Mouse (Mus musculus): Measurements from ENCODE around the gene Ifnar1.

GRCm38 (mm10) chr16:91546391-91546835 is 61.4 kb downstream of the Ifnar1 start:
- no peak for TF ChIP-seq POLR2A (IDR thresholded peaks at IDR 0.05; ENCODE audit: extremely low read depth, insufficient read depth, low read length)
- no peak for TF ChIP-seq CTCF (IDR thresholded peaks at IDR 0.05; ENCODE audit: low read depth, low read length)

Measured in liver, adult 2 months (tissue).